Mouse (Mus musculus): Measurements from ENCODE around the gene Dydc1.

Gene Dydc1

GRCm38 (mm10) chr14:41098726-41099125 lies 26.0 kb downstream of the Dydc1 start:
- no peak for DNase-seq (ENCODE audit: low read depth)

GRCm38 (mm10) chr14:41100712-41101111 lies 28.0 kb downstream of the Dydc1 start:
- DNase-seq (ENCODE audit: low read depth), result no peak

GRCm38 (mm10) chr14:41101242-41101641 lies 28.5 kb downstream of the Dydc1 start:
- DNase-seq (ENCODE audit: low read depth), result no peak

- no peak for DNase-seq (ENCODE audit: low read depth)
Observed at GRCm38 (mm10) chr14:41102269-41102668, 29.6 kb downstream of the Dydc1 start.

- no peak for DNase-seq (ENCODE audit: low read depth)
Observed at GRCm38 (mm10) chr14:41104853-41105444, 32.2 kb downstream of the Dydc1 start, which contains the start of gene Mat1a. Mat1a (plus strand) TSS chr14:41105035.

GRCm38 (mm10) chr14:41111031-41111668 lies 38.4 kb downstream of the Dydc1 start:
- DNase-seq (ENCODE audit: low read depth), result no peak

- no peak for DNase-seq (ENCODE audit: low read depth)
Observed at GRCm38 (mm10) chr14:41112944-41113343, 40.2 kb downstream of the Dydc1 start.

GRCm38 (mm10) chr14:41116271-41116670 lies 43.6 kb downstream of the Dydc1 start:
- no peak for DNase-seq (ENCODE audit: low read depth)

GRCm38 (mm10) chr14:41124683-41125082 lies 52.0 kb downstream of the Dydc1 start:
- no peak for DNase-seq (ENCODE audit: low read depth)

GRCm38 (mm10) chr14:41127997-41128396 lies 55.3 kb downstream of the Dydc1 start:
- DNase-seq (ENCODE audit: low read depth), result peak; percentile 3

- DNase-seq (ENCODE audit: low read depth), result no peak
Observed at GRCm38 (mm10) chr14:41131540-41131939, 58.8 kb downstream of the Dydc1 start, which contains the start of gene Sftpa1. Sftpa1 (plus strand) TSS chr14:41131782.

GRCm38 (mm10) chr14:41137006-41137405 lies 64.3 kb downstream of the Dydc1 start:
- no peak for DNase-seq (ENCODE audit: low read depth)

GRCm38 (mm10) chr14:41140686-41141085 lies 68.0 kb downstream of the Dydc1 start:
- no peak for DNase-seq (ENCODE audit: low read depth)

Measured in c-Kit-positive CD71-negative TER-119-negative erythroid progenitor cells, embryonic 14.5 days (primary cell).